Mouse (Mus musculus): Measurements from ENCODE around the gene Gm14408. TPM values are rescaled to one million over a fixed set of nuclear protein-coding genes. Genes with fewer than 3 reads are reported as not detected.
"Not testable (repeated sequence)": the region's sequence is repeated elsewhere in the genome, so short reads cannot be mapped to it uniquely, and the experiment has no call there.

The Gm14408 gene
- total RNA-seq (2012; rRNA removed): not detected in 2 replicates
- not detected in 2 replicates for total RNA-seq (2014; rRNA removed)
- polyA plus RNA-seq (2012; ENCODE audit: insufficient read length, low read depth): not detected in 2 replicates

DNA sequence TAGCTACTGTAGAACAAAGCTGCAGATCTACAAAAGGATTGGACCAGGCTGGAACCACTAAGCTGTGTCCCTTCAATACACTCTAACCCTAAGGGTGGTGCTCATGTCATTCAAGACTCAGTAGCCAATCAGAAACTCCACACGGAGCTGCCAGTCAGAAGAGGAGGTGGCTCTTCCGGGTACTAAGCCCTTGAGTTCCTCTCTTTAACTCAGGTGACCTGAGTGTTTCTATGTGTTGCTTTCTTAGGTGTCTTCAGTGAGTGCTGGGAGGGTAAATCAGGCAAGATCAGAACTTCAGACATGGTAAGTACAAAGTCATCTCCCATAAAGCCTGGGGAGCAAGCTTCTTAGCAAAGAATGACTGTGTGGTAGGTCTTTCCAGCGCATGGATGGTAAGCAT is at the start of gene Gm14408:
Gene Gm14408, plus strand, starts transcription at position 301 of the 400 bp plus-strand sequence.
- in situ Hi-C loops (cut with MboI; ENCODE audit: low pct_ligation_motif_present, low pct_unique_long_range_greater_than_20kb, low sequenced_read_pairs); DNase-seq (ENCODE audit: extremely low read depth); H3K9me3 ChIP-seq (replicated peaks; ENCODE audit: low read length); H3K9ac ChIP-seq (ENCODE audit: insufficient read depth, low read depth); H3K79me2 ChIP-seq (replicated peaks; ENCODE audit: control insufficient read depth, extremely low read depth, insufficient read depth, poor library complexity, severe bottlenecking); H3K4me2 ChIP-seq (ENCODE audit: insufficient read depth, low read depth, poor library complexity, severe bottlenecking); H3K4me1 ChIP-seq (ENCODE audit: control insufficient read depth in 1 of 2, insufficient read depth in 2 of 2); dilution Hi-C loops (cut with MboI; ENCODE audit: extremely low pct_ligation_motif_present, extremely low pct_unique_long_range_greater_than_20kb, low sequenced_read_pairs); H3K36me3 ChIP-seq (replicated peaks in 1 of 2; ENCODE audit: control insufficient read depth in 1 of 2, insufficient read depth in 1 of 2, low read length in 1 of 2); H3K27ac ChIP-seq (ENCODE audit: insufficient read depth, low read depth); H3K27me3 ChIP-seq (replicated peaks): not testable (repeated sequence)
- peak within 1 kb of the TSS in 2 of 3 experiments; percentile 30 to 58 for H3K4me3 ChIP-seq (replicated peaks in 1 of 3; ENCODE audit: low read depth in 2 of 3, low read length in 2 of 3, poor library complexity in 1 of 3)

DNA sequence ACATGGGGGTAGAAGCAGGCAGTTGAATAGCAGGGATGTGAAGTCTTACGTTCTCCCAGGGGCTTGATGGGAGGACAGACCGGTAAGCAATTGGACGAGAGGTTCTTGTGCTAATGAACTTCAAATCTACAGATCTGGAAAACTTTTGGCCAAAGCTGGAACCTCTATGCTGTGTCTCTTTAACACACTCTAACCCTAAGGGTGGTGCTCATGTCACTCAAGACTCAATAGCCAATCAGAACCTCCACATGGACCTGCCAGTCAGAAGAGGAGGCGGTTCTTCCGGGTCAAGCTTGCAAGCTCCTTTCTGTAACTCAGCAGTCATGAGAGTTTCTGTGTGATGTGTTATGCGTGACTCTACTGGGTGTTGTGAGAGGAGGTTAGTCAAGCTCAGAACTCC is 32.6 kb upstream of the Gm14408 start, which contains the start of gene Gm14295:
Gene Gm14295, plus strand, starts transcription at position 301 of the 400 bp plus-strand sequence.
- H3K9ac ChIP-seq (ENCODE audit: insufficient read depth, low read depth): peak within 1 kb of the TSS; percentile 63; the same call in 1 of the 2 replicates
- H3K36me3 ChIP-seq (replicated peaks in 1 of 2; ENCODE audit: control insufficient read depth in 1 of 2, insufficient read depth in 1 of 2, low read length in 1 of 2); H3K27me3 ChIP-seq (replicated peaks); H3K4me1 ChIP-seq (ENCODE audit: control insufficient read depth in 1 of 2, insufficient read depth in 2 of 2); H3K79me2 ChIP-seq (replicated peaks; ENCODE audit: control insufficient read depth, extremely low read depth, insufficient read depth, poor library complexity, severe bottlenecking); H3K9me3 ChIP-seq (replicated peaks; ENCODE audit: low read length); dilution Hi-C loops (cut with MboI; ENCODE audit: extremely low pct_ligation_motif_present, extremely low pct_unique_long_range_greater_than_20kb, low sequenced_read_pairs); DNase-seq (ENCODE audit: extremely low read depth); H3K4me2 ChIP-seq (ENCODE audit: insufficient read depth, low read depth, poor library complexity, severe bottlenecking); H3K27ac ChIP-seq (ENCODE audit: insufficient read depth, low read depth); in situ Hi-C loops (cut with MboI; ENCODE audit: low pct_ligation_motif_present, low pct_unique_long_range_greater_than_20kb, low sequenced_read_pairs): not testable (repeated sequence)
- peak within 1 kb of the TSS in 2 of 3 experiments; percentile 49 to 92 for H3K4me3 ChIP-seq (replicated peaks in 1 of 3; ENCODE audit: low read depth in 2 of 3, low read length in 2 of 3, poor library complexity in 1 of 3)

DNA sequence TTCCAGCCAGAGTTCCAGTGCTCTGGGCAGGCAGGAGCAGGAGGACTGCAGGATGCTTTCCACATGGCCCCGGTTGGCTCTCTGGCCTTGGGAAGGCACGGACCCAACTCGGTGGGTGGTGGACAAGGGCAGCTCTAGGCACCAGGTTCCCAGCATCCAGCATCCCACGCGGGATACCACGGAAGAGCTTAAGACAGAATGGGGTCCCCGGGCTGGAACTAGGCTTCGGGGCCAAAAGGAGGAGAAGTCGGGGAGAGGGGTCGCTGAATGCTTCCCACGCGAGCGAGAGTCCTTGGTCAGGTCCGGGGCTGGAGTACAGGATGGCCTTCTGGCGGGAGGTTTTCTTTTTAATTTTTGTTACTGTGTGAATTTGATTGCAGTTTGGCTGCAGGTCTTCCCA is 32.2 kb upstream of the Gm14408 start:
- in situ Hi-C loops (cut with MboI; ENCODE audit: low pct_ligation_motif_present, low pct_unique_long_range_greater_than_20kb, low sequenced_read_pairs); H3K36me3 ChIP-seq (replicated peaks in 1 of 2; ENCODE audit: control insufficient read depth in 1 of 2, insufficient read depth in 1 of 2, low read length in 1 of 2); DNase-seq (ENCODE audit: extremely low read depth); H3K9me3 ChIP-seq (replicated peaks; ENCODE audit: low read length); H3K27ac ChIP-seq (ENCODE audit: insufficient read depth, low read depth); H3K27me3 ChIP-seq (replicated peaks); dilution Hi-C loops (cut with MboI; ENCODE audit: extremely low pct_ligation_motif_present, extremely low pct_unique_long_range_greater_than_20kb, low sequenced_read_pairs); H3K4me1 ChIP-seq (ENCODE audit: control insufficient read depth in 1 of 2, insufficient read depth in 2 of 2); H3K4me2 ChIP-seq (ENCODE audit: insufficient read depth, low read depth, poor library complexity, severe bottlenecking); H3K79me2 ChIP-seq (replicated peaks; ENCODE audit: control insufficient read depth, extremely low read depth, insufficient read depth, poor library complexity, severe bottlenecking): not testable (repeated sequence)
- peak overlapping the region in 2 of 3 experiments; percentile 49 to 92 for H3K4me3 ChIP-seq (replicated peaks in 1 of 3; ENCODE audit: low read depth in 2 of 3, low read length in 2 of 3, poor library complexity in 1 of 3)
- peak overlapping the region; percentile 63; the same call in 1 of the 2 replicates for H3K9ac ChIP-seq (ENCODE audit: insufficient read depth, low read depth)

Other genes with a start within 250 kb of the Gm14408 start
- 0.64 and 1.1 TPM in 2 replicates for gene Gm14308, start 194.8 kb upstream of the Gm14408 start, total RNA-seq (2012; rRNA removed)
- gene Gm14308, start 194.8 kb upstream of the Gm14408 start, total RNA-seq (2014; rRNA removed): 1.3 and 1.5 TPM in 2 replicates
- gene Gm14308, start 194.8 kb upstream of the Gm14408 start, polyA plus RNA-seq (2012; ENCODE audit: insufficient read length, low read depth): 4.2 TPM in 1 of 2 replicates, not detected in the other
- gene Zfp973, start 160.6 kb upstream of the Gm14408 start, total RNA-seq (2012; rRNA removed): 7.7 and 8.4 TPM in 2 replicates
- 13.8 and 20.4 TPM in 2 replicates for gene Zfp973, start 160.6 kb upstream of the Gm14408 start, total RNA-seq (2014; rRNA removed)
- 8.4 and 9.3 TPM in 2 replicates for gene Zfp973, start 160.6 kb upstream of the Gm14408 start, polyA plus RNA-seq (2012; ENCODE audit: insufficient read length, low read depth)
- 11.4 and 12.5 TPM in 2 replicates for gene Gm14305, start 122.8 kb upstream of the Gm14408 start, total RNA-seq (2012; rRNA removed)
- 36.7 and 43.7 TPM in 2 replicates for gene Gm14305, start 122.8 kb upstream of the Gm14408 start, total RNA-seq (2014; rRNA removed)
- 7.2 and 13.0 TPM in 2 replicates for gene Gm14305, start 122.8 kb upstream of the Gm14408 start, polyA plus RNA-seq (2012; ENCODE audit: insufficient read length, low read depth)
- 12.9 and 17.6 TPM in 2 replicates for gene Gm14295, start 32.5 kb upstream of the Gm14408 start, total RNA-seq (2012; rRNA removed)
- 54.7 and 56.8 TPM in 2 replicates for gene Gm14295, start 32.5 kb upstream of the Gm14408 start, total RNA-seq (2014; rRNA removed)
- gene Gm14295, start 32.5 kb upstream of the Gm14408 start, polyA plus RNA-seq (2012; ENCODE audit: insufficient read length, low read depth): 12.8 and 18.6 TPM in 2 replicates
- 3.7 and 9.3 TPM in 2 replicates for gene Gm14296, start 96.7 kb downstream of the Gm14408 start, total RNA-seq (2012; rRNA removed)
- gene Gm14296, start 96.7 kb downstream of the Gm14408 start, total RNA-seq (2014; rRNA removed): 11.9 and 23.6 TPM in 2 replicates
- gene Gm14296, start 96.7 kb downstream of the Gm14408 start, polyA plus RNA-seq (2012; ENCODE audit: insufficient read length, low read depth): 4.4 and 11.8 TPM in 2 replicates
- 17.8 and 19.5 TPM in 2 replicates for gene Gm14419, start 169.8 kb downstream of the Gm14408 start, total RNA-seq (2012; rRNA removed)
- gene Gm14419, start 169.8 kb downstream of the Gm14408 start, total RNA-seq (2014; rRNA removed): 37.8 and 48.0 TPM in 2 replicates
- gene Gm14419, start 169.8 kb downstream of the Gm14408 start, polyA plus RNA-seq (2012; ENCODE audit: insufficient read length, low read depth): 10.2 and 17.7 TPM in 2 replicates
- gene Gm14401, start 243.2 kb downstream of the Gm14408 start, total RNA-seq (2012; rRNA removed): 3.7 TPM in 2 replicates
- 4.4 and 5.7 TPM in 2 replicates for gene Gm14401, start 243.2 kb downstream of the Gm14408 start, total RNA-seq (2014; rRNA removed)
- 1.4 and 1.6 TPM in 2 replicates for gene Gm14401, start 243.2 kb downstream of the Gm14408 start, polyA plus RNA-seq (2012; ENCODE audit: insufficient read length, low read depth)